Mouse (Mus musculus): ENCODE measurements at regions not wholly inside any gene's neighbourhood (a gene's known extent, or its start where the extent isn't known, plus 50 kb on each side); places are given as distances from the start of the nearest gene placed in this dataset.

DNA sequence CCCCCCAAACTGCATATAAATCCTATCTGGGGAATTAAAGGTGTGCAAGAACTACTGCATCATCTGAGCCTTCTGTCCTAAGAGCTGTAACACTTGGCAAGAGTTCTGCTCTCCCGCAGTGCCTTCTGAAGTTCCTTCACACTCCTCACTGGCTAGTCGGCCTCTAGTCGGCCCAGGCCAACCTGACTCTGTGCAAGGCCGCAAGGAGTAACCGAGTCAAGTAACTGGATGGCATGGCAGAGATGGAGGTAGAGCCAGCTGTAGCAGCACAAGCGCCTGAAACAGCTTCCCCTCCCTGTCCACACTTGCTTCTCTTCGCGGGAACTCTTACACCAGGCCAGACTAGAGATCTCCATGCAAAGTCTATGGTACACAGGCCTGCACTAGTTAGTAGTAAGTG lies 179.7 kb upstream of the Igbp1b start:
- Histone ChIP-seq H3K4me3 (ENCODE audit: insufficient read depth in 1 of 2, low read depth in 1 of 2, low read length in 2 of 2, poor library complexity in 1 of 2, severe bottlenecking in 1 of 2) (no peak overlapping the region), H3K9ac (ENCODE audit: insufficient read depth, low read depth, low read length, poor library complexity, severe bottlenecking) (no peak overlapping the region), H3K36me3 (ENCODE audit: control insufficient read depth, insufficient read depth, low read length, poor library complexity, severe bottlenecking) (no peaks in the 10 kb centered on the region), H3K9me3 (ENCODE audit: control insufficient read depth, insufficient read depth, low read depth, low read length) (no peaks in the 10 kb centered on the region), H3K27ac (ENCODE audit: insufficient read depth, low read depth, low read length, poor library complexity, severe bottlenecking) (no peak overlapping the region), H3K4me1 (ENCODE audit: control insufficient read depth in 2 of 2, insufficient read depth in 2 of 2, low read length in 2 of 2, poor library complexity in 1 of 2) (no peaks in the 10 kb centered on the region)
- DNase-seq (ENCODE audit: low read depth, low spot score), result no peak
- TF ChIP-seq HCFC1 (IDR thresholded peaks at IDR 0.05; ENCODE audit: borderline replicate concordance, insufficient read depth, low read length) (no peak), ZNF384 (IDR thresholded peaks at IDR 0.05; ENCODE audit: low read depth, low read length) (no peak), MAFK (IDR thresholded peaks at IDR 0.05; ENCODE audit: insufficient read depth, low read depth, low read length) (no peak), CHD2 (IDR thresholded peaks at IDR 0.05; ENCODE audit: low read depth, low read length) (no peak), ZC3H11A (IDR thresholded peaks at IDR 0.05; ENCODE audit: borderline replicate concordance, low read depth, low read length) (no peak)
- in situ Hi-C loops (cut with MboI; ENCODE audit: low sequenced_read_pairs in 2 of 2, unreplicated experiment in 2 of 2), result no loop called here

DNA sequence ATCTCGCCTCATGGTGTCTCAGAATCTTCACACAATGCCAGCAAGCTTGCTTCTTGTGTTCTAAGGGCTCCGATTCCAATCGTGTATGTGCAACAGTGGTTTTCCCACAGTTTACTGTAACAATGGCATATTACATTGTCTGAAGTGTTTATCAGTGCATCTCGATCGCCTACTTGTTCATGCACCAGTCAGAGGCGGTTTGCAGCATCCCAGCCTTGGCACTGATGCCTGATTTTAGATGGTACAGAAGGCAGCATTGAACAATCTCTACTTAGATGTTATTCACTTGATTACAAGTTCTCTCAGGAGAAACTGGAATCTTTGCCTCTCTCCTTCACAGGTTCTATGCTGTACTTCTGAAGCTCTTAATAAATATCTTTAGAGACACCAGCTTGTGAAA lies 176.5 kb upstream of the Igbp1b start:
- no peaks in the 10 kb centered on the region for H3K4me1 ChIP-seq (ENCODE audit: control insufficient read depth in 2 of 2, insufficient read depth in 2 of 2, low read length in 2 of 2, poor library complexity in 1 of 2)
- no peak for DNase-seq (ENCODE audit: low read depth, low spot score)
- H3K9me3 ChIP-seq (ENCODE audit: control insufficient read depth, insufficient read depth, low read depth, low read length), result no peaks in the 10 kb centered on the region
- no peak overlapping the region for H3K4me3 ChIP-seq (ENCODE audit: insufficient read depth in 1 of 2, low read depth in 1 of 2, low read length in 2 of 2, poor library complexity in 1 of 2, severe bottlenecking in 1 of 2)
- no peak overlapping the region for H3K27ac ChIP-seq (ENCODE audit: insufficient read depth, low read depth, low read length, poor library complexity, severe bottlenecking)
- H3K9ac ChIP-seq (ENCODE audit: insufficient read depth, low read depth, low read length, poor library complexity, severe bottlenecking), result no peak overlapping the region
- TF ChIP-seq CHD2 (IDR thresholded peaks at IDR 0.05; ENCODE audit: low read depth, low read length) (no peak), MAFK (IDR thresholded peaks at IDR 0.05; ENCODE audit: insufficient read depth, low read depth, low read length) (no peak), HCFC1 (IDR thresholded peaks at IDR 0.05; ENCODE audit: borderline replicate concordance, insufficient read depth, low read length) (no peak), ZNF384 (IDR thresholded peaks at IDR 0.05; ENCODE audit: low read depth, low read length) (no peak), ZC3H11A (IDR thresholded peaks at IDR 0.05; ENCODE audit: borderline replicate concordance, low read depth, low read length) (no peak)
- in situ Hi-C loops (cut with MboI; ENCODE audit: low sequenced_read_pairs in 2 of 2, unreplicated experiment in 2 of 2), result no loop called here
- no peaks in the 10 kb centered on the region for H3K36me3 ChIP-seq (ENCODE audit: control insufficient read depth, insufficient read depth, low read length, poor library complexity, severe bottlenecking)

DNA sequence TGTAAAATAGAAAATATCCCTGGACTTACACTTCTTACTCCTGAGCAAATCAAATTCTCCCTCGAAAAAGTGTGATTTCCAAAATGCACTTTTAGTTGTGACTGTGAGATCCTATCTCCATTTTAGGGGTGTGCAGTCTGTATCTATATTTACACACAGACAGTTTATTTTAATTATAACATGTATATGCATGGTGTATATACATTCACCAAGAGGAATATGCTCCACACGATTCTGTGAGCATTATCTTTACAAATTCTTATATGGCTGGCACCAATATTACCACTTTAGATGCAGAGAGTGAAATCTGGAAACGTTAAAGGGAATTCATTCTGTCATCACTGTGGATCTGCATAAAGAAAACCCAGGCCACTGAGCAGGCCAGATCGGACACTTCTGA lies 143.5 kb upstream of the Igbp1b start:
- in situ Hi-C loops (cut with MboI; ENCODE audit: low sequenced_read_pairs in 2 of 2, unreplicated experiment in 2 of 2), result no loop called here

GRCm38 (mm10) chr6:138800836-138801740 lies 142.7 kb upstream of the Igbp1b start:
- Histone ChIP-seq H3K4me1 (ENCODE audit: control insufficient read depth in 2 of 2, insufficient read depth in 2 of 2, low read length in 2 of 2, poor library complexity in 1 of 2) (no peaks in the 10 kb centered on the region), H3K27ac (ENCODE audit: insufficient read depth, low read depth, low read length, poor library complexity, severe bottlenecking) (no peak overlapping the region), H3K9me3 (ENCODE audit: control insufficient read depth, insufficient read depth, low read depth, low read length) (no peaks in the 10 kb centered on the region), H3K4me3 (ENCODE audit: insufficient read depth in 1 of 2, low read depth in 1 of 2, low read length in 2 of 2, poor library complexity in 1 of 2, severe bottlenecking in 1 of 2) (no peak overlapping the region), H3K36me3 (ENCODE audit: control insufficient read depth, insufficient read depth, low read length, poor library complexity, severe bottlenecking) (no peaks in the 10 kb centered on the region), H3K9ac (ENCODE audit: insufficient read depth, low read depth, low read length, poor library complexity, severe bottlenecking) (no peak overlapping the region)
- DNase-seq (ENCODE audit: low read depth, low spot score), result no peak
- in situ Hi-C loops (cut with MboI; ENCODE audit: low sequenced_read_pairs in 2 of 2, unreplicated experiment in 2 of 2), result no loop called here
- TF ChIP-seq HCFC1 (IDR thresholded peaks at IDR 0.05; ENCODE audit: borderline replicate concordance, insufficient read depth, low read length) (no peak), ZC3H11A (IDR thresholded peaks at IDR 0.05; ENCODE audit: borderline replicate concordance, low read depth, low read length) (no peak), ZNF384 (IDR thresholded peaks at IDR 0.05; ENCODE audit: low read depth, low read length) (no peak), MAFK (IDR thresholded peaks at IDR 0.05; ENCODE audit: insufficient read depth, low read depth, low read length) (no peak), CHD2 (IDR thresholded peaks at IDR 0.05; ENCODE audit: low read depth, low read length) (no peak)

More for the DNA sequence above, 143.5 kb upstream of the Igbp1b start:
- Histone ChIP-seq H3K27ac (ENCODE audit: insufficient read depth, low read depth, low read length, poor library complexity, severe bottlenecking) (no peak overlapping the region), H3K9me3 (ENCODE audit: control insufficient read depth, insufficient read depth, low read depth, low read length) (no peaks in the 10 kb centered on the region), H3K36me3 (ENCODE audit: control insufficient read depth, insufficient read depth, low read length, poor library complexity, severe bottlenecking) (no peaks in the 10 kb centered on the region), H3K4me1 (ENCODE audit: control insufficient read depth in 2 of 2, insufficient read depth in 2 of 2, low read length in 2 of 2, poor library complexity in 1 of 2) (no peaks in the 10 kb centered on the region), H3K9ac (ENCODE audit: insufficient read depth, low read depth, low read length, poor library complexity, severe bottlenecking) (no peak overlapping the region), H3K4me3 (ENCODE audit: insufficient read depth in 1 of 2, low read depth in 1 of 2, low read length in 2 of 2, poor library complexity in 1 of 2, severe bottlenecking in 1 of 2) (no peak overlapping the region)
- no peak for DNase-seq (ENCODE audit: low read depth, low spot score)
- TF ChIP-seq HCFC1 (IDR thresholded peaks at IDR 0.05; ENCODE audit: borderline replicate concordance, insufficient read depth, low read length), result no peak
- TF ChIP-seq ZC3H11A (IDR thresholded peaks at IDR 0.05; ENCODE audit: borderline replicate concordance, low read depth, low read length), result no peak
- no peak for TF ChIP-seq ZNF384 (IDR thresholded peaks at IDR 0.05; ENCODE audit: low read depth, low read length)
- TF ChIP-seq MAFK (IDR thresholded peaks at IDR 0.05; ENCODE audit: insufficient read depth, low read depth, low read length), result no peak
- no peak for TF ChIP-seq CHD2 (IDR thresholded peaks at IDR 0.05; ENCODE audit: low read depth, low read length)

Data from ES-E14 (cell line).